Mouse (Mus musculus): ENCODE results near the gene Olfr49. TPM values are rescaled to one million over a fixed set of nuclear protein-coding genes. Genes with fewer than 3 reads are reported as not detected.
A peak's percentile ranks its signal among the peaks of the same experiment; 100 is the strongest.

Olfr49 gene
- polyA plus RNA-seq, 1 experiment from 2014 or later: not detected

- Histone ChIP-seq H3K4me1 (ENCODE audit: control insufficient read depth, insufficient read depth, low read depth, low read length) (no peaks in the 10 kb centered on the region), H3K4me2 (ENCODE audit: low read length) (no peak overlapping the region), H3K27me3 (replicated peaks; ENCODE audit: control insufficient read depth, insufficient read depth, low read length) (no peaks in the 10 kb centered on the region), H3K4me3 (ENCODE audit: low read length) (no peak overlapping the region), H3K36me3 (ENCODE audit: control insufficient read depth, insufficient read depth, low read length) (no peaks in the 10 kb centered on the region), H3K27ac (ENCODE audit: low read depth, low read length) (no peak overlapping the region), H3K9me3 (ENCODE audit: control insufficient read depth, low read length) (no peaks in the 10 kb centered on the region), H3K9ac (ENCODE audit: low read depth, low read length) (no peak overlapping the region)
- ATAC-seq: no peak
- WGBS: 83% methylated on average over 6 of the region's 6 CpGs
Measured at GRCm38 (mm10) chr14:54265951-54266350, 18.8 kb downstream of the Olfr49 start.

DNA sequence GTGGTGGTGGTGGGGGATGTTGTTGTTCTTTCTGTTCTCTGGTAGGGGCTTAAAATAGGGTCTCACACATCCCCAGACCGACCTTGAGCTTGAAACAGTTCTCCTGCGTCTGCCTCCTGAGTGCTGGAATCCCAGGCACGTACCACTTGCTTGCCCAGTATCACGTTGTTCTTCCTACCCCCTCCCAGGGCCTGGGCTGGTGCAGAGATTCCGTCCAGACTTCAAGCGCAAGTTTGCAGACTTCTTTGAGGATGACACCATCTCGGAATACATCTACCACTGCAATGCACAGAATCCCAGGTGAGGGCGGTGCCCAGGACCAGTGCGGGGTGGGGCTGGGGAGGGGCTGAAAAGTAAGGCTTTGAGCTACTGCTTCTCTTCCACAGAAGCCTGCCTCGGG is 19.6 kb downstream of the Olfr49 start:
- Histone ChIP-seq H3K4me1 (ENCODE audit: control insufficient read depth, insufficient read depth, low read depth, low read length) (no peaks in the 10 kb centered on the region; the same call in 1 of the 2 replicates), H3K9me3 (ENCODE audit: control insufficient read depth, low read length) (no peaks in the 10 kb centered on the region), H3K27ac (ENCODE audit: low read depth, low read length) (no peak overlapping the region), H3K36me3 (ENCODE audit: control insufficient read depth, insufficient read depth, low read length) (no peaks in the 10 kb centered on the region), H3K9ac (ENCODE audit: low read depth, low read length) (no peak overlapping the region), H3K4me3 (ENCODE audit: low read length) (no peak overlapping the region), H3K4me2 (ENCODE audit: low read length) (no peak overlapping the region), H3K27me3 (replicated peaks; ENCODE audit: control insufficient read depth, insufficient read depth, low read length) (no peaks in the 10 kb centered on the region)
- 40% methylated on average over 10 of the region's 10 CpGs for WGBS
- ATAC-seq: no peak

GRCm38 (mm10) chr14:54264231-54264630 is 20.5 kb downstream of the Olfr49 start:
- Histone ChIP-seq H3K27me3 (replicated peaks; ENCODE audit: control insufficient read depth, insufficient read depth, low read length) (no peaks in the 10 kb centered on the region), H3K4me1 (ENCODE audit: control insufficient read depth, insufficient read depth, low read depth, low read length) (no peaks in the 10 kb centered on the region; the same call in none of the 2 replicates), H3K4me2 (ENCODE audit: low read length) (no peak overlapping the region), H3K9ac (ENCODE audit: low read depth, low read length) (no peak overlapping the region), H3K36me3 (ENCODE audit: control insufficient read depth, insufficient read depth, low read length) (no peaks in the 10 kb centered on the region), H3K27ac (ENCODE audit: low read depth, low read length) (no peak overlapping the region), H3K4me3 (ENCODE audit: low read length) (no peak overlapping the region), H3K9me3 (ENCODE audit: control insufficient read depth, low read length) (no peaks in the 10 kb centered on the region)
- no peak for ATAC-seq
- WGBS: 93% methylated on average over 7 of the region's 7 CpGs

GRCm38 (mm10) chr14:54263099-54263498 is 21.6 kb downstream of the Olfr49 start:
- H3K9ac ChIP-seq (ENCODE audit: low read depth, low read length): no peak overlapping the region
- no peaks in the 10 kb centered on the region for H3K9me3 ChIP-seq (ENCODE audit: control insufficient read depth, low read length)
- H3K4me1 ChIP-seq (ENCODE audit: control insufficient read depth, insufficient read depth, low read depth, low read length): peaks cover 3% of the 10 kb centered on the region
- no peaks in the 10 kb centered on the region for H3K36me3 ChIP-seq (ENCODE audit: control insufficient read depth, insufficient read depth, low read length)
- H3K4me3 ChIP-seq (ENCODE audit: low read length): no peak overlapping the region
- H3K27me3 ChIP-seq (replicated peaks; ENCODE audit: control insufficient read depth, insufficient read depth, low read length): no peaks in the 10 kb centered on the region
- ATAC-seq: no peak
- no peak overlapping the region for H3K4me2 ChIP-seq (ENCODE audit: low read length)
- 93% methylated on average over 6 of the region's 6 CpGs for WGBS
- no peak overlapping the region for H3K27ac ChIP-seq (ENCODE audit: low read depth, low read length)

GRCm38 (mm10) chr14:54262622-54263021 is 22.1 kb downstream of the Olfr49 start:
- peaks cover 3% of the 10 kb centered on the region for H3K4me1 ChIP-seq (ENCODE audit: control insufficient read depth, insufficient read depth, low read depth, low read length)
- no peaks in the 10 kb centered on the region for H3K9me3 ChIP-seq (ENCODE audit: control insufficient read depth, low read length)
- no peak overlapping the region for H3K27ac ChIP-seq (ENCODE audit: low read depth, low read length)
- no peak overlapping the region for H3K9ac ChIP-seq (ENCODE audit: low read depth, low read length)
- H3K4me2 ChIP-seq (ENCODE audit: low read length): no peak overlapping the region
- 90% methylated on average over 8 of the region's 8 CpGs for WGBS
- no peaks in the 10 kb centered on the region for H3K27me3 ChIP-seq (replicated peaks; ENCODE audit: control insufficient read depth, insufficient read depth, low read length)
- ATAC-seq: no peak
- H3K36me3 ChIP-seq (ENCODE audit: control insufficient read depth, insufficient read depth, low read length): no peaks in the 10 kb centered on the region
- H3K4me3 ChIP-seq (ENCODE audit: low read length): no peak overlapping the region

DNA sequence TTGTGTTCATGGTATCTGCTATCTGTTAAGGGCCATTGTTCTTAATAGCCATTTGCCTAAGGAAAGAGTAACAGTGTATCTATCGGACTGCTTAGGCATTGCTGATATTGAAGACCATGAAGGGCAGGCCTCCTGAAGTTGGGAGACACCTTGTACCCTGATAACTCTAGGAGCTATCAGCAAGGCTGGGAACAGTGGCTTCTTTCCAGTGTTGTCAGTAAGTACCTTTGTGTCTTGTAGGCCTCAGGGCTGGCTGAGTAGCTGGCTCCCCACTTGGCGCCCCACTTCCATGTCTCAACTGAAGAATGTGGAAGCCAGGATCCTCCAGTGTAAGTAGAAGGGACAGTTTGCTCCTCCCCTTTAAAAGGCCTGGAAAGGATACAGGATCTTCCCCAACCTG is 23.4 kb downstream of the Olfr49 start:
- Histone ChIP-seq H3K9ac (ENCODE audit: low read depth, low read length) (no peak overlapping the region), H3K9me3 (ENCODE audit: control insufficient read depth, low read length) (no peaks in the 10 kb centered on the region), H3K36me3 (ENCODE audit: control insufficient read depth, insufficient read depth, low read length) (no peaks in the 10 kb centered on the region), H3K4me1 (ENCODE audit: control insufficient read depth, insufficient read depth, low read depth, low read length) (peaks cover 3% of the 10 kb centered on the region), H3K4me3 (ENCODE audit: low read length) (no peak overlapping the region), H3K27ac (ENCODE audit: low read depth, low read length) (no peak overlapping the region), H3K27me3 (replicated peaks; ENCODE audit: control insufficient read depth, insufficient read depth, low read length) (no peaks in the 10 kb centered on the region), H3K4me2 (ENCODE audit: low read length) (no peak overlapping the region)
- WGBS: 86% methylated on average over 2 of the region's 2 CpGs
- ATAC-seq: no peak

GRCm38 (mm10) chr14:54260196-54260595 is 24.5 kb downstream of the Olfr49 start:
- ATAC-seq: no peak
- Histone ChIP-seq H3K27ac (ENCODE audit: low read depth, low read length) (no peak overlapping the region), H3K36me3 (ENCODE audit: control insufficient read depth, insufficient read depth, low read length) (no peaks in the 10 kb centered on the region), H3K27me3 (replicated peaks; ENCODE audit: control insufficient read depth, insufficient read depth, low read length) (no peaks in the 10 kb centered on the region), H3K9me3 (ENCODE audit: control insufficient read depth, low read length) (no peaks in the 10 kb centered on the region), H3K4me1 (ENCODE audit: control insufficient read depth, insufficient read depth, low read depth, low read length) (peaks cover 3% of the 10 kb centered on the region), H3K9ac (ENCODE audit: low read depth, low read length) (no peak overlapping the region), H3K4me2 (ENCODE audit: low read length) (peak overlapping the region; percentile 89), H3K4me3 (ENCODE audit: low read length) (peak overlapping the region; percentile 58; the same call in 1 of the 2 replicates)
- 79% methylated on average over 2 of the region's 2 CpGs for WGBS

- H3K4me2 ChIP-seq (ENCODE audit: low read length): peak overlapping the region; percentile 89
- peaks cover 5% of the 10 kb centered on the region for H3K4me1 ChIP-seq (ENCODE audit: control insufficient read depth, insufficient read depth, low read depth, low read length)
- no peaks in the 10 kb centered on the region for H3K9me3 ChIP-seq (ENCODE audit: control insufficient read depth, low read length)
- no peaks in the 10 kb centered on the region for H3K27me3 ChIP-seq (replicated peaks; ENCODE audit: control insufficient read depth, insufficient read depth, low read length)
- ATAC-seq: no peak
- H3K36me3 ChIP-seq (ENCODE audit: control insufficient read depth, insufficient read depth, low read length): no peaks in the 10 kb centered on the region
- 26% methylated on average over 8 of the region's 8 CpGs for WGBS
- H3K9ac ChIP-seq (ENCODE audit: low read depth, low read length): peak overlapping the region; percentile 71
- H3K27ac ChIP-seq (ENCODE audit: low read depth, low read length): no peak overlapping the region; the same call in 1 of the 2 replicates
- peak overlapping the region; percentile 58 for H3K4me3 ChIP-seq (ENCODE audit: low read length)
Measured at GRCm38 (mm10) chr14:54259722-54260085, 25.0 kb downstream of the Olfr49 start.

- under 1% methylated on average over 35 of the region's 35 CpGs for WGBS
- H3K9me3 ChIP-seq (ENCODE audit: control insufficient read depth, low read length): no peaks in the 10 kb centered on the region
- H3K36me3 ChIP-seq (ENCODE audit: control insufficient read depth, insufficient read depth, low read length): no peaks in the 10 kb centered on the region
- no peaks in the 10 kb centered on the region for H3K27me3 ChIP-seq (replicated peaks; ENCODE audit: control insufficient read depth, insufficient read depth, low read length)
- H3K27ac ChIP-seq (ENCODE audit: low read depth, low read length): peak overlapping the region; percentile 33; the same call in 1 of the 2 replicates
- peak overlapping the region; percentile 58 for H3K4me3 ChIP-seq (ENCODE audit: low read length)
- ATAC-seq: peak; percentile 96
- H3K9ac ChIP-seq (ENCODE audit: low read depth, low read length): peak overlapping the region; percentile 71
- peaks cover 9% of the 10 kb centered on the region for H3K4me1 ChIP-seq (ENCODE audit: control insufficient read depth, insufficient read depth, low read depth, low read length)
- H3K4me2 ChIP-seq (ENCODE audit: low read length): peak overlapping the region; percentile 89
Measured at GRCm38 (mm10) chr14:54259003-54259721, 25.6 kb downstream of the Olfr49 start.

All from hindbrain, embryonic 16.5 days (tissue).